Mouse (Mus musculus) embryonic facial prominence, embryonic 10.5 days (tissue): ENCODE data around the gene Gm4450. TPM values are rescaled to one million over a fixed set of nuclear protein-coding genes. Genes with fewer than 3 reads are reported as not detected.

Experiments used
- DNase-seq: peaks from one replicate; pipeline ENCODE4 v3.0.0-alpha.2; 2017; ENCODE audit warnings: low spot score
- H3K27ac ChIP-seq: fragments of 300-500 bp; sonication (generic); replicated peaks from 2 replicates; pipeline ENCODE4 v1.5.1; 2016; ENCODE audit warnings: mild to moderate bottlenecking
- H3K27me3 ChIP-seq: fragments of 300-500 bp; sonication (generic); replicated peaks from 2 replicates; pipeline ENCODE4 v1.6.1; 2016; ENCODE audit warnings: low read depth, mild to moderate bottlenecking; ENCODE audit not compliant: poor library complexity, severe bottlenecking
- H3K36me3 ChIP-seq: fragments of 300-500 bp; sonication (generic); replicated peaks from 2 replicates; pipeline ENCODE4 v1.6.1; 2016; ENCODE audit warnings: mild to moderate bottlenecking, moderate library complexity
- H3K4me1 ChIP-seq: fragments of 300-500 bp; sonication (generic); 2 replicates; pipeline ENCODE4 v1.6.1; 2016
- H3K4me3 ChIP-seq: fragments of 300-500 bp; sonication (generic); 2 replicates; pipeline ENCODE4 v1.5.1; 2016; ENCODE audit warnings: mild to moderate bottlenecking, moderate library complexity
- H3K9me3 ChIP-seq: fragments of 300-500 bp; sonication (generic); 2 replicates; pipeline ENCODE4 v1.6.1; 2016; ENCODE audit warnings: mild to moderate bottlenecking
- WGBS: fragments of 180-500 bp; shearing (Covaris S2); methylation state at CpG from one replicate; pipeline ENCODE4 v1.1.7; 2016; 5-methylcytosine and 5-hydroxymethylcytosine counted together
- polyA plus RNA-seq: library from polyadenylated mRNA; unstranded; fragments of >200 nt; fragmentation: Nextera tagmentation; extraction: Ambion mirVana; gene quantifications from 2 replicates; pipeline ENCODE4 v1.2.1, GENCODE M21; 2016

Gm4450 gene
- polyA plus RNA-seq, 1 experiment from 2014 or later: not detected

DNA sequence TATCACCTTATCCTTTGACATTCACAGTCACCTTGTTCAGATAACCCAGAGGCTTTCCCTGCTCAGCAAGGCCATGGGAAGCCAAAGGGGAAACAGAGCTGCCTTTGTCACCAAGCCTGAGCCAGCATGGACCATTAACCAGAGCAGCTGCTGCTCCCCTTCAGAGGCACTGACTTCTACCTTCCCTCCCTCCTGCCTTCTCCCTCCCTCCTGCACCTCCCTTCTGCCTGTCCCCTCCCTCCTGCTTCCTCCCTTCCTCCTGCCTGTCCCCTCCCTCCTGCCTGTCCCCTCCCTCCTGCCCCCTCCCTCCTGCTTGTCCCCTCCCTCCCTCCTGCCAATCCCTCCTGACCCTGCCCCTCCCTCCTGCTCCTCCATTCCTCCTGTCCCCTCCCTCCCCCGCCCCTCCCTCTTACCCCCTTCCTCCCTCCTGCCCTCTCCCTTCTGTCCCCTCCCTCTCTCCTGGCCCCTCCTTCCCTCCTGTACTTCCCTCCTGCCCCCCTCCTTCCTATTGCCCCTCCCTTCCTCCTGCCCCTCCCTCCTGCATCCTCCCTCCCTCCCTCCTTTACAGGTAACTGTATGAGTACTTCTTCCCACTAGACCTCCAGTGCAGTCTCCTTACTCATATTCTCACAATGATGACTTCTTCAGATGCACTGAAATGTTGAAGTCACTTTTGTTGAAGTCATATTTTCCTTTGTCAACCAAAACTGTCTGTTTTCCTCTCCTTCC, 22.7 kb downstream of the Gm4450 start:
- Histone ChIP-seq H3K27me3 (peaks cover 15% of the 10 kb centered on the region), H3K9me3 (0 out of 2 replicates have a peak, but pooled peaks cover 3% of the 10 kb centered on the region), H3K27ac (no peak overlapping the region), H3K4me1 (peaks cover 7% of the 10 kb centered on the region), H3K36me3 (no peaks in the 10 kb centered on the region), H3K4me3 (no peak overlapping the region)
- WGBS: 43% methylated on average over 1 of the region's 1 CpGs
- DNase-seq: peak; percentile 35

DNA sequence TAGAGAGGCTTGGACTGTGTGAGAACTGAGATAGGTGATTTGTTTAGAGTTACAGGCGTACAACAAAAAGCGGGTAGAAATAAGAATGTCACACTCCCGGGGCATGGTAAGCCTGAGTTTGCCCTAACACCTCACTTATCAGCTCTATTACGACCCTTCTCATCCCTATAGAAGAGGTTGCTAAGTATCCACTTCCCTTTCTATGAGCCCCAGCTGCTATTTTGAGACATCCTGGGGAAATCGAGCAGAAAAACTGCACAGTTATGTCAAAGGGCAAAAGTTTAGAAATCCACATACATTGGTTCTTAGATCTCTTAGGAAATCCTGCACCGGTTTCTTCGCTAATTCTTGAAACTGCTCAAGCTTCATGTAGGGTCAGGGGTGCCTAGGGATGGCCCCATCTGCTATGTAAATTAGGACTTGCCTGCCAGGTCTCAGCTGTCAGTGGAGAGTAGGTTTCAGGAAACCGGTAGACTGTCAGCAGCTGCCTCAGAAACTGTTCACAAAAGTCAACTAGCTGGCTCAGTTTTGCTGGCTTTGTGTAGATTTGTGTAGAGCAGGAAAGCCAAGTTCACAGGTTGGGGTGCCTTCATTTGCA, 27.9 kb downstream of the Gm4450 start:
- DNase-seq: no peak
- Histone ChIP-seq H3K27ac (no peak overlapping the region), H3K36me3 (peaks cover 9% of the 10 kb centered on the region), H3K4me1 (peaks cover 29% of the 10 kb centered on the region), H3K27me3 (peaks cover 58% of the 10 kb centered on the region), H3K9me3 (no peaks in the 10 kb centered on the region), H3K4me3 (peak overlapping the region; percentile 69)
- WGBS: 15% methylated on average over 8 of the region's 8 CpGs

DNA sequence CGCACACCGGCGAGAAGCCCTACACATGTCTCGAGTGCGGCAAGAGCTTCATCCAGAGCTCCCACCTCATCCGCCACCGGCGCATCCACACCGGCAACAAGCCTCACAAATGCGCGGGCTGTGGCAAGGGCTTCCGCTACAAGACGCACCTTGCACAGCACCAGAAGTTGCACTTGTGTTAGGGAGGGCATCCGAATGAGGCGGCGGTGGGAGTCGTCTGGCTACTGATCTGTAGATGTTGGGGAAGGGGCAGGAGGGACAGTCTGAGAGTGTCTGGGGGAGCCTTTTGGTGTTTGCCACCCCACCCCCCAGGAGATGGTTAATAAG, 28.5 kb downstream of the Gm4450 start:
- Histone ChIP-seq H3K9me3 (no peaks in the 10 kb centered on the region), H3K4me3 (peak overlapping the region; percentile 69), H3K27ac (no peak overlapping the region), H3K27me3 (peaks cover 58% of the 10 kb centered on the region), H3K4me1 (peaks cover 28% of the 10 kb centered on the region), H3K36me3 (peaks cover 9% of the 10 kb centered on the region)
- DNase-seq: no peak
- WGBS: 4% methylated on average over 17 of the region's 17 CpGs

DNA sequence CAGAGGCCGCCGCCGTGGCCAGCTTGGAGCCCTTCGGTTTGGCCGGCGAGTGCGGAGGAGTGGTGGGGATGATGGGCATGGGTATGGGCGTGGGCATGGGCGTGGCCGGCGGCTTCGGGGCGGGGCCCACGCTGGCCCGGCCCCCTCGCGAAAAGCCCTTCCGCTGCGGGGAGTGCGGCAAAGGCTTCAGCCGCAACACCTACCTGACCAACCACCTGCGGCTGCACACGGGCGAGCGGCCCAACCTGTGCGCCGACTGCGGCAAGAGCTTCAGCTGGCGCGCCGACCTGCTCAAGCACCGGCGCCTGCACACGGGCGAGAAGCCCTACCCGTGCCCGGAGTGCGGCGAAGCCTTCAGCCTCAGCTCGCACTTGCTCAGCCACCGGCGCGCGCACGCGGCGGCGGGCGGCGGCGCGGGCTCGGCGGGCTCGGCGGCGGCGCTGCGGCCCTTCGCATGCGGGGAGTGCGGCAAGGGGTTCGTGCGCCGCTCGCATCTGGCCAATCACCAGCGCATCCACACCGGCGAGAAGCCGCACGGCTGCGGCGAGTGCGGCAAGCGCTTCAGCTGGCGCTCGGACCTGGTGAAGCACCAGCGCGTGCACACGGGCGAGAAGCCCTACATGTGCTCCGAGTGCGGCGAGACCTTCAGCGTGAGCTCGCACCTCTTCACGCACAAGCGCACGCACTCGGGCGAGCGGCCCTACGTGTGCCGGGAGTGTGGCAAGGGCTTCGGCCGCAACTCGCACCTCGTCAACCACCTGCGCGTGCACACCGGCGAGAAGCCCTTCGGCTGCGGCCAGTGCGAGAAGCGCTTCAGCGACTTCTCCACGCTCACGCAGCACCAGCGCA, 29.1 kb downstream of the Gm4450 start:
- peaks cover 28% of the 10 kb centered on the region for H3K4me1 ChIP-seq
- peaks cover 9% of the 10 kb centered on the region for H3K36me3 ChIP-seq
- H3K4me3 ChIP-seq: peak overlapping the region; percentile 69
- WGBS: 2% methylated on average over 110 of the region's 110 CpGs
- peak overlapping the region; percentile 65; the same call in 1 of the 2 replicates for H3K27ac ChIP-seq
- DNase-seq: peak; percentile 89
- peaks cover 58% of the 10 kb centered on the region for H3K27me3 ChIP-seq
- H3K9me3 ChIP-seq: no peaks in the 10 kb centered on the region

DNA sequence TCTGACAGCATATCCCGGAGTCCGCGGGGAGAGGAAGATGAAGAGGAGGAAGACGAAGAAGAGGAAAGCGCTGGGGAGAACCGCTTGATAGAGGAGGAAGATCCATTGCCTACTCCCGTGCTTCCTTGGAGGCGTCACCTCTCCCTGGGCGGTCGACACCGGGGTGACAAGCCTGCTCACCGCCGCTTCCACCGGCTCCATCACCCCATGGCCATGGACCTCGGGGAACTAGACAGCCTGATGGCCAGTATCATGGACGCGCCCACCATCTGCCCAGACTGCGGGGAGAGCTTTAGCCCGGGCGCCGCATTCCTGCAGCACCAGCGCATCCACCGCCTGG, 29.7 kb downstream of the Gm4450 start:
- Histone ChIP-seq H3K27me3 (peaks cover 58% of the 10 kb centered on the region), H3K9me3 (no peaks in the 10 kb centered on the region), H3K4me3 (peak overlapping the region; percentile 69), H3K4me1 (peaks cover 28% of the 10 kb centered on the region), H3K36me3 (peaks cover 9% of the 10 kb centered on the region), H3K27ac (0 out of 2 replicates have a peak overlapping the region, but pooled peaks have one; percentile 65)
- 3% methylated on average over 23 of the region's 23 CpGs for WGBS
- DNase-seq: no peak

DNA sequence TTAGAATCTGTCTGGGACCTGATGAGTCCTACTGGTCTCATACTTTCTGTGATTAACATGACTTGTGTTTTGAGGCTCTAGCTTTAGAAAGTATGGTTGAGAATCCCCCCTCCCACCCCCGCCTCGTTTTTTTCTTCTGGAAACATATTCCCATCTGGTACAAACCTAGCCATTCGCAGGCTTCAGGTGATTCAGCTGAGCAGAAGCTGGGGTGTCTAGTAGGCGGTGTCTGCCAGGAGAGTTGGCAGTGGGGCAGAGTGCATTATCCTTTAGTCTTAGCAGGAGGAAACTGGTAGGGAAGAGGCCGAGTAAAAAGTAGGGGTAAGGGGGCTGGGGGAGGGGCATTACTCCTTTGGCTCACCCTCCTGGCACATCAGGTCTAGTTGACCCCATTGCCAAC, 30.2 kb downstream of the Gm4450 start:
- peaks cover 28% of the 10 kb centered on the region for H3K4me1 ChIP-seq
- H3K27me3 ChIP-seq: peaks cover 58% of the 10 kb centered on the region
- no peak for DNase-seq
- H3K4me3 ChIP-seq: peak overlapping the region; percentile 69
- WGBS: 32% methylated on average over 5 of the region's 5 CpGs
- H3K36me3 ChIP-seq: peaks cover 9% of the 10 kb centered on the region
- no peaks in the 10 kb centered on the region for H3K9me3 ChIP-seq
- H3K27ac ChIP-seq: no peak overlapping the region

DNA sequence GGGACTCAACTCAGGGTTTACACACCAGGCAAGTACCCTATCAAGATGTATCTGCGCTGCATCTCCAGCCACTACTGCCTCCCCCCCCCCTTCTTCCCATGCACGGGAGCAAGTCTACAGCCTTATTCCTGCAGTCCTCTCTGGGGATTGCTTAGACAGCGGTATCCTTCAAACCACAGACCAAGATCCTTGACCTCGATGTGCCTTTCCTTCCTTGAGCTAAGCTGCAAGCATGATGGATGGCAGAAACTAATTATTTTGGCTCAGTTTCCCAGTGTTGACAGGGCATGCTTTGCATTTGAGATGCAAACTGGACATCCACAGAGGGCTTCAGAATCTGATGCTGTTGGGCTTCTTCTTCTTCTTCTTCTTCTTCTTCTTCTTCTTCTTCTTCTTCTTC, 34.0 kb downstream of the Gm4450 start:
- Histone ChIP-seq H3K27ac (no peak overlapping the region), H3K4me3 (no peak overlapping the region), H3K27me3 (peaks cover 30% of the 10 kb centered on the region), H3K36me3 (peaks cover 9% of the 10 kb centered on the region), H3K9me3 (no peaks in the 10 kb centered on the region), H3K4me1 (peaks cover 12% of the 10 kb centered on the region)
- WGBS: 86% methylated on average over 4 of the region's 4 CpGs
- DNase-seq: no peak

DNA sequence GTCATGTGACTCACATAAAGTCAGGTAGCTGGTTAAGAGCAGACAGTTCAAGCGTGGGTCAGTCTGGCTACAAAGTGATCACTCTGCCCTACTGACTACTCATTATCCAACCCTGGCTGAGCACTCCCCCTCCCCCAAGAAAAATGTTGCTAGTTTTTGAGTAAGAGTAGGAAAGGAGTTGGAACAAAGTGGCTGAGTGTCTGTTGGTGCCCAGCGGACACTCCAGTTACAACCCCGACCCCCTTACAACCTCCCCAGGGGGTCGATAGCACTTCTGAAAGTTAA, 37.2 kb downstream of the Gm4450 start:
- Histone ChIP-seq H3K4me3 (no peak overlapping the region), H3K4me1 (no peaks in the 10 kb centered on the region; the same call in 1 of the 2 replicates), H3K27ac (no peak overlapping the region), H3K27me3 (no peaks in the 10 kb centered on the region), H3K36me3 (peaks cover 2% of the 10 kb centered on the region; the same call in 1 of the 2 replicates), H3K9me3 (no peaks in the 10 kb centered on the region)
- WGBS: 55% methylated on average over 4 of the region's 4 CpGs
- no peak for DNase-seq

DNA sequence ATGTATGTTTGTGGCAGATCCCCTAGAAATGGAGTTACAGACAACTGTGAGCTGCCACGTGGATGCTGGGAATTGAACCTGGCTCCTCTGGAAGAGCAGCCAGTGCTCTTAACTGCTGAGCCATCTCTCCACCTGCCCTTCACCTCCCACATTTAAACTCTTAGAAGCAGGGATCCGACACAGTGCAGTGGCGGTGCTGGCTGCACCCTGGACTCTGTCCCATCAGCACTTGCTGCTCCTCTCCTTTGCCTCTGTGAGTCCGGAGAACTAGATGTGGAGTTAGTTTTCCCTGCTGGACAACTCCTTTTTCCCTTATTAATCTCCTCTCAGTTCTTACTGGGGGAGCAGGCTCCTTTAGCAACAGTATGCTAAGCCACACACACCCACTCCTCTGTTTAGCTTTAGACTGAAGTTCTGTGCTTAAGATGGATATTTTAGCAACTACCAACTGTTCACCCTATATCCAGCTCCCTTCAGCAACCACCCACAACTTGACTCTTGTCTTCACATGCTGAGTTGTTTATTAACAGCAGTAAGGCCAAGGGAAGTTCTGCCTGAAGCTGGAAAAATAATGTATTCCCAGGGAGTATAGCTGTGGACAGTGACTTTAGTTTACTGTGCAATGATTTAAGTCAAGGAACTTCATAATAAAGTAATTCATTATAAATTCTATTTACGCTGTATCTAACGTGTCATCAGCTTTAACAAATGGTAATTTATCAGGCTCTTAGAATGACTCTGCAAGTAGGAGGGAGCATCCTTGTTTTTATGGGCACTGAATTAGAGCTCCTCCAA, 37.7 kb downstream of the Gm4450 start:
- WGBS: 77% methylated on average over 6 of the region's 6 CpGs
- H3K27me3 ChIP-seq: no peaks in the 10 kb centered on the region
- H3K9me3 ChIP-seq: no peaks in the 10 kb centered on the region
- no peak for DNase-seq
- H3K4me1 ChIP-seq: no peaks in the 10 kb centered on the region; the same call in 1 of the 2 replicates
- no peak overlapping the region for H3K4me3 ChIP-seq
- H3K36me3 ChIP-seq: peaks cover 2% of the 10 kb centered on the region; the same call in 1 of the 2 replicates
- H3K27ac ChIP-seq: no peak overlapping the region

DNA sequence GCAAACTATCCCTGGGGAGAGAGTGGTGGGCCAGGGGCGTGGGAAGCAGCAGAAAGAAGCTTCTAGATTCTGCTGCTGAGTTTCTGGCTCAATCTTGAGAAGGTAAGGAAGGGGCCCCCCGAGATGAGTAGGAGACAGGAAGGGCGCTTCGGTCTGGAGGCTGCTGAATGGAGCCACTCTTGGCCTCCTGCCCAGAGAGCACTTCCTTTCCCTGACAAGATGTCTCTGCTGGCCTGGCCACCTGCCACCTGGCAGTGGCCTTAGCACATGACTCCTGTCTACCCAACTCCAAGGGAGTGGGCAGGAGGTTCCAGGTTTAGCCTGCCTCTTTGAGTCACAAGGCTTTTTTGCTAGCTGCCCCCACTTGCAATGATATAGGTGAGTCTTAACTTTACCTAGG, 39.6 kb downstream of the Gm4450 start:
- no peak for DNase-seq
- Histone ChIP-seq H3K36me3 (0 out of 2 replicates have a peak, but pooled peaks cover 2% of the 10 kb centered on the region), H3K27me3 (no peaks in the 10 kb centered on the region), H3K4me1 (no peaks in the 10 kb centered on the region; the same call in 1 of the 2 replicates), H3K4me3 (no peak overlapping the region), H3K9me3 (no peaks in the 10 kb centered on the region), H3K27ac (no peak overlapping the region)
- 88% methylated on average over 4 of the region's 4 CpGs for WGBS

DNA sequence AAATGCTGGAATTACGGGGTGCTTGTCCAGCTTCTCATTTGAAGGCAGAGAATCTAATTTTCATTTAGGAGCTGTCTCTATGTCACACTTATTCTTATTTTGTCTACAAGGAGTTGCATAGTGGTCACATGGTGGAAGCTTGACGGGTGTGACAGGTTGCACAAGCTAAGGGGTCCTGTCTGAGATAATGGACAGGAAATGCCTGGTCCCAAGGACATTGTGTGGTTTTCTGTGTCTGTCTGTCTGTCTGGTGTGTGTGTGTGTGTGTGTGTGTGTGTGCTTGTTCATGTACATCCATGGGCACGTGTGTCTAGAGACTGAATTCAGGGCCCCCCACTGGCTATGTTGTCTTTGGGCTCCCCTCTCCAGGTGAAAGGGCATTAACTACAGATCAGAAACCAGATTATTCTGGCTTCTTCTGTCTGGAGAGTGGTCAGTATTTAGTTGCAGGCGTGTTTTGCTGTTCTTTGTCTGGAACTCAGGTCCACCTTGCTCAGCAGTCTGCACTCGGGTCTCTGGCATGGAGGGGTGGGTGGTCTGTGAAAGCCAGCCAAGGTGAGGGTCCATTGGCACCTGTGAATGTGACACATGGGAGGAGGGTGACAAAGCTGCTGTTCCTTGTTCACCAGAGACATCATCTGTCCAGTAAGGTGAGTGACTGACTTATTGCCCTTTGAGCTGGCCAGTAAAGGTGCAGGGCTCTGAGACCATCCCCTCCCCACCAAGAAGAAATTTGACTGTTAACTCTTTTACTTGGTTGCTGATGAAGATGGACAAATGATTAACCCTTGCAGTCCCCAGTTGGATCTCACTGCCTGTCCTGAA, 40.3 kb downstream of the Gm4450 start:
- H3K27ac ChIP-seq: no peak overlapping the region
- 82% methylated on average over 5 of the region's 5 CpGs for WGBS
- H3K9me3 ChIP-seq: no peaks in the 10 kb centered on the region
- no peak overlapping the region for H3K4me3 ChIP-seq
- H3K4me1 ChIP-seq: no peaks in the 10 kb centered on the region; the same call in 1 of the 2 replicates
- H3K36me3 ChIP-seq: 0 out of 2 replicates have a peak, but pooled peaks cover 2% of the 10 kb centered on the region
- H3K27me3 ChIP-seq: no peaks in the 10 kb centered on the region
- no peak for DNase-seq
